ENCODE assay signal across 1 mouse cellular context in genomic region chr15:103257790-103258728, GRCm38 (mm10).
TF ChIP-seq lines count a peak whose summit lies in the region.

Gene Nfe2 (minus strand): TSS chr15:103258403.

TF ChIP-seq in MEL, 35 proteins besides CTCF, POLR2A, EP300 and RAD21 (continued from another document):
- TF ChIP-seq MEF2A (IDR thresholded peaks at IDR 0.05; ENCODE audit: extremely low read depth, insufficient replicate concordance, low read depth, low read length, poor library complexity, severe bottlenecking) (no peak), CHD1 (IDR thresholded peaks at IDR 0.05; ENCODE audit: low read depth, low read length) (no peak; the same call in 1 of the 2 replicates), MAX (IDR thresholded peaks at IDR 0.05; ENCODE audit: low read length) (0 out of 2 replicates have a peak, but pooled peaks have one; percentile 26), TAL1 (IDR thresholded peaks at IDR 0.05; ENCODE audit: low read length) (peak; percentile 95), UBTF (IDR thresholded peaks at IDR 0.05; ENCODE audit: borderline replicate concordance, insufficient read depth, low read depth, low read length) (0 out of 2 replicates have a peak, but pooled peaks have one; percentile 70), GABPA (IDR thresholded peaks at IDR 0.05; ENCODE audit: low read depth, low read length) (no peak), SMC3 (IDR thresholded peaks at IDR 0.05; ENCODE audit: low read depth, low read length) (no peak), ZNF384 (IDR thresholded peaks at IDR 0.05; ENCODE audit: low read depth, low read length) (peak; percentile 57), ZC3H11A (IDR thresholded peaks at IDR 0.05; ENCODE audit: low read depth, low read length) (no peak)
